Mouse (Mus musculus): ENCODE results near the gene Akap8l. TPM values are rescaled to one million over a fixed set of nuclear protein-coding genes. Genes with fewer than 3 reads are reported as not detected.

The Akap8l gene
- polyA plus RNA-seq, 1 experiment from 2014 or later: 93.1 TPM

DNA sequence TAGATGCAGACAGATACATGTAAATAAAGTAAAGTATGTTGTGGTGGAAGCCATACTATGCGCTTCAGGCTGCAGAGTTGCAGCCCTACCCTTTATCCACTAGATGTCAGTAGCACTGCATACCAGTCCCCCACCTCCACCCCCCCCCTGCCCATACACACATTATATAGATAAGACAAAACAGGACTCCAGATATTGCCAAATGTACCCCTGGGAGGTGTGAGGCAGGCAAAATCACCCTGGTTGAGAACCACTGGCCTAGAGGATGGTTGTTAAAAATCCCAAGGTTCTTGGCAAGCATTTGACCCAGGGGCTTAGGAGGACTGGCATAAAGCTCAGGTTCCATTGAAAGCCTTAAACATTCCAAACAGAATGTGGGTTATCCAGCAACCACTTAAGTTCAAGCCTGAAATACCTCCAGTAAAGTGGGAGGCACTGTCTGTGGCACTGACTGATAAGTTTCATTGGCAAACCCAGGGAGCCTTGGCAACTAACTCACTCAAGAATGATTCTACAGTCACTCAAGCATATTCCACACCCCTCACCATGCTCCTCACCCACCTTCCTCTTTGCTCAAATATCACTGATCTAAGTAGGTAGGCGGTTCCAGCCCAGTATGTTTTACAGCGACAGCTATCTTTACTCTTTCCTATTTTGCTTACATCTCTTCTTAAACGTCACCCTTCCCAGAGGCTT is 1.2 kb downstream of the Akap8l start:
- POLR2A ChIA-PET: interaction anchor here (0.6 to 1.2 kb wide), 2 partner anchors 83 to 136 kb away, joined by 4 read pairs; no protein-coding TSS in a partner anchor
- ATAC-seq: no peak
- no peaks in the 10 kb centered on the region for H3K27me3 ChIP-seq
- CTCF ChIA-PET: interaction anchor here (0.7 to 2.3 kb wide), 5 partner anchors 11 to 84 kb away, joined by 3 to 9 read pairs (median 4); partner anchors contain the start of gene Akap8
- in situ Hi-C loops (cut with MboI; ENCODE audit: low pct_unique_long_range_greater_than_20kb): no loop called here
- no peak for DNase-seq (ENCODE audit: low read depth, low spot score)
- no peak for TF ChIP-seq CTCF (IDR thresholded peaks at IDR 0.05)

GRCm38 (mm10) chr17:32348406-32348805 is 2.0 kb downstream of the Akap8l start:
- no peaks in the 10 kb centered on the region for H3K27me3 ChIP-seq
- no peak for DNase-seq (ENCODE audit: low read depth, low spot score)
- in situ Hi-C loops (cut with MboI; ENCODE audit: low pct_unique_long_range_greater_than_20kb): no loop called here
- ChIA-PET CTCF (no interaction called here), POLR2A (no interaction called here)
- no peak for TF ChIP-seq CTCF (IDR thresholded peaks at IDR 0.05)
- ATAC-seq: no peak

DNA sequence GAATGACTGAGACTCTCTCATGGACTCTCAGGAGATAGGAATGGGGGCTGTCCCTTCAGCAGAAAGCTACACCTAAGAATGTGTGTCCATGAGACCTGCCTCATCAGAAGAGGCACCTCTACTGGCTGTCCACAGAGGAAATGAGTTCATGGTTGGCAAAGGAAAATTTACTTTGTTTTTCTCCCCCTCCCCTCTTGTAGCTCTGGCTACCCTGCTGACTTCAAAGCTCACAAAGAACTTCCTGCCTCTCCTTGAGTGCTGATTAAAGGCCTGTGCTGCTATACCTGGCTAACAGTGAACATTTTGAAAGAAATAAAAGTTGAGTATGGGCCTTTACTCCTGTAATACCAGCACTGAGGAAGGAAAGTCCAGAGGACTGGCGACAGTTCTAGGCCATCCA is 9.3 kb downstream of the Akap8l start:
- ChIA-PET POLR2A (interaction anchor here (0.8 kb wide), 1 partner anchor 10 kb away, joined by 4 read pairs; no protein-coding TSS in a partner anchor), CTCF (interaction anchor here (0.6 kb wide), 1 partner anchor 48 kb away, joined by 3 read pairs; the partner anchor contains the start of gene Wiz)
- no peak for DNase-seq (ENCODE audit: low read depth, low spot score)
- H3K27me3 ChIP-seq: no peaks in the 10 kb centered on the region
- TF ChIP-seq CTCF (IDR thresholded peaks at IDR 0.05): no peak
- in situ Hi-C loops (cut with MboI; ENCODE audit: low pct_unique_long_range_greater_than_20kb): loop anchor here (5.0 kb wide), 2 partner anchors 91 to 141 kb away; no protein-coding TSS in a partner anchor
- no peak for ATAC-seq

- ATAC-seq (no peak), DNase-seq (ENCODE audit: low read depth, low spot score) (no peak)
- TF ChIP-seq CTCF (IDR thresholded peaks at IDR 0.05): no peak
- in situ Hi-C loops (cut with MboI; ENCODE audit: low pct_unique_long_range_greater_than_20kb): loop anchor here (5.0 kb wide), 2 partner anchors 92 to 142 kb away; no protein-coding TSS in a partner anchor
- POLR2A ChIA-PET: no interaction called here
- H3K27me3 ChIP-seq: no peaks in the 10 kb centered on the region
- CTCF ChIA-PET: no interaction called here
These were observed 10.3 kb downstream of the Akap8l start for GRCm38 (mm10) chr17:32340110-32340509.

- H3K27me3 ChIP-seq: no peaks in the 10 kb centered on the region
- POLR2A ChIA-PET: no interaction called here
- DNase-seq (ENCODE audit: low read depth, low spot score) (no peak), ATAC-seq (no peak)
- CTCF ChIA-PET: no interaction called here
- no peak for TF ChIP-seq CTCF (IDR thresholded peaks at IDR 0.05)
- in situ Hi-C loops (cut with MboI; ENCODE audit: low pct_unique_long_range_greater_than_20kb): no loop called here
These were observed 14.5 kb downstream of the Akap8l start for GRCm38 (mm10) chr17:32335869-32336268.

DNA sequence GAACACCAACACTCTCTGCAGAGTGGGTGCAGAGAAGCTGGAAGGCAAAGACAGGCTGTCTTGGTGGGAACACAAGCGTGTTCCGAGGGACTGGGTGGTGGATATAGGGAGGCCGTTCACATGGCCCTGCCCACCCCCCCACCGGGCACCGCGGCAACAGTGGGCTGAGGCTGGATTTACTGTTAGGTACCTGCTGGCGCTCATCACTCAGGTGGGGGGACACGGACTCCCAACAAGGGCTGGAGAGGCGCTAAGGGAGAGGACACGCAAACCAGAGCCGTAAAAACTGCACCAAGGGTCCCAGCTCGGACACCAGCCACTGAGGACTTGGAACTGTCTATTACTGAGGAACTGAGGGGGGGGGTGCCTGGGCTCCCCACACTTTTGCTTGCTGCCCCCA is 15.5 kb downstream of the Akap8l start:
- H3K27me3 ChIP-seq: no peaks in the 10 kb centered on the region
- DNase-seq (ENCODE audit: low read depth, low spot score) (no peak), ATAC-seq (no peak)
- in situ Hi-C loops (cut with MboI; ENCODE audit: low pct_unique_long_range_greater_than_20kb): no loop called here
- ChIA-PET CTCF (no interaction called here), POLR2A (no interaction called here)
- no peak for TF ChIP-seq CTCF (IDR thresholded peaks at IDR 0.05)

GRCm38 (mm10) chr17:32333675-32334303 is 16.6 kb downstream of the Akap8l start:
- TF ChIP-seq CTCF (IDR thresholded peaks at IDR 0.05): no peak
- no peaks in the 10 kb centered on the region for H3K27me3 ChIP-seq
- CTCF ChIA-PET: no interaction called here
- POLR2A ChIA-PET: no interaction called here
- no peak for DNase-seq (ENCODE audit: low read depth, low spot score)
- ATAC-seq: no peak
- in situ Hi-C loops (cut with MboI; ENCODE audit: low pct_unique_long_range_greater_than_20kb): no loop called here

GRCm38 (mm10) chr17:32327501-32327900 is 22.9 kb downstream of the Akap8l start:
- TF ChIP-seq CTCF (IDR thresholded peaks at IDR 0.05): no peak
- in situ Hi-C loops (cut with MboI; ENCODE audit: low pct_unique_long_range_greater_than_20kb): no loop called here
- ATAC-seq (no peak), DNase-seq (ENCODE audit: low read depth, low spot score) (no peak)
- CTCF ChIA-PET: no interaction called here
- POLR2A ChIA-PET: no interaction called here
- H3K27me3 ChIP-seq: no peaks in the 10 kb centered on the region

DNA sequence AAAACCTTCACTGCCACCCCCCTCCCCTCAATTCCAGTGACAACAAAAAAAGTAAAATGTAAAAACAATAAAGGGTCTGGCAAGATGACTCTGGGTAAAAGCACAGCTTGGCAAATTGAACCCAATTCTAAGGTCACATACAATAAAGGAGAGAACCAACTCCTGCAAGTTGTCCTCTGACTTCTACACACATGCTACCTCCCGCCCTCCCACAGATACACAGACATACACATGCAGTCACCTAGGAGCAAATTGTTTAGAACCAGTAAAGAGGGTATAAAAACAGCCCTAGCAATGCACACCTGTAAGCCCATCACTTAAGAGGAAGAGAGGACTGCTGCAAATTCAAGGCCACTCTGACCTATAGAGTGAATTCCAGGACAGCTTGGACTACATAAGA is 27.6 kb downstream of the Akap8l start:
- DNase-seq (ENCODE audit: low read depth, low spot score): no peak
- ATAC-seq: no peak
- CTCF ChIA-PET: interaction anchor here (0.6 kb wide), 1 partner anchor 102 kb away, joined by 3 read pairs; no protein-coding TSS in a partner anchor
- POLR2A ChIA-PET: no interaction called here
- no peaks in the 10 kb centered on the region for H3K27me3 ChIP-seq
- in situ Hi-C loops (cut with MboI; ENCODE audit: low pct_unique_long_range_greater_than_20kb): no loop called here
- no peak for TF ChIP-seq CTCF (IDR thresholded peaks at IDR 0.05)

DNA sequence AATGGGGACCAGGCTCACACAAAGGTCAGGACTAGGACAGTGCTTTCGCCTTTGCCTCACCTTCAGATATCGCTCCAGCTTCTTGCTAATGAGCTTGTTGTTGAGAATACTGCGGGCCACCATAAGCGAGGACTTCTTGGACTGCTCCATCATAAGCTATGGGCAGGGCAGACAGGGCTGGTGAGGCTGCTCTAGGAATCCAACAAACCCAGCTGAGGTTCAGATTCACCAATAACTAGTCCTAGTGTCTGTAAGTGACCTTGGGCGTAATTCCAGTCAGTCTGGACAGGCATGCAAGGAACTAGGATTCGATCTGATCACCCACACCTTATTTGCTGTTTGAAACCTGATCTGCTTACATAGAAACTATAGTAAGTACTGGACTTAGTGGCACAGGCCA is 28.6 kb downstream of the Akap8l start:
- ATAC-seq (no peak), DNase-seq (ENCODE audit: low read depth, low spot score) (no peak)
- in situ Hi-C loops (cut with MboI; ENCODE audit: low pct_unique_long_range_greater_than_20kb): no loop called here
- CTCF ChIA-PET: interaction anchor here (1.1 kb wide), 2 partner anchors 21 to 28 kb away, joined by 3 to 6 read pairs; no protein-coding TSS in a partner anchor
- no peak for TF ChIP-seq CTCF (IDR thresholded peaks at IDR 0.05)
- H3K27me3 ChIP-seq: no peaks in the 10 kb centered on the region
- POLR2A ChIA-PET: interaction anchor here (0.5 kb wide), 1 partner anchor 1794 kb away, joined by 8 read pairs; no protein-coding TSS in a partner anchor

DNA sequence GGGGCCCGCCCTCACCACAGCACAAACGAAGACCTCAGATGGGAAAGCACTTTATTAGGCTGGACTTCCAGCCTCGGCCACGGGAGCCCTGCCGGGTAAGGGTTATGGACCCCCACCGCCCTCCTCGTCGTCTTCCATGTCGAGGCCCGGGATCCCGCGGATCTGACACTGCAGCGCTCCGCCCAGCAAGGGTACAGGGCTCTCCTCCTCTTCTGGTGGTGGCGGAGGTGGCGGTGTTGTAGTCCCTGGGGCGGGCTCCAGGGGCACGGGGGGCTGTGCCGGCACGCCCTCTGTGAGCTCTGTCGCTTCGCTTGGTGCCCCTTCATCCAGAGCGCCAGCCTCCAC is 29.0 kb downstream of the Akap8l start:
- peak; percentile 61 for ATAC-seq
- no peaks in the 10 kb centered on the region for H3K27me3 ChIP-seq
- ChIA-PET POLR2A (interaction anchor here (1.7 kb wide), 1 partner anchor 17 kb away, joined by 6 read pairs; no protein-coding TSS in a partner anchor), CTCF (interaction anchor here (1.1 kb wide), 2 partner anchors 20 to 28 kb away, joined by 3 to 6 read pairs; no protein-coding TSS in a partner anchor)
- DNase-seq (ENCODE audit: low read depth, low spot score): no peak
- in situ Hi-C loops (cut with MboI; ENCODE audit: low pct_unique_long_range_greater_than_20kb): no loop called here
- no peak for TF ChIP-seq CTCF (IDR thresholded peaks at IDR 0.05)
